Mouse (Mus musculus) heart, embryonic 14.5 days (tissue): ENCODE measurements around the gene Rasgrp3. TPM values are rescaled to one million over a fixed set of nuclear protein-coding genes. Genes with fewer than 3 reads are reported as not detected.

Experiments used
- ATAC-seq: fragments of 200-750 bp; cut with Nextera tagmentation; 2 replicates; pipeline ENCODE4 v1.8.0; 2017; ENCODE audit warnings: low read depth, moderate TSS enrichment; ENCODE audit not compliant: insufficient number of reproducible peaks, insufficient read depth, low FRiP score
- H3K27ac ChIP-seq, 2 experiments: fragments of 200-500 bp in 1 of 2; fragments of 300-500 bp in 1 of 2; sonication (generic) in 1 of 2; replicated peaks in 1 of 2; 2 replicates each; pipeline ENCODE4 v1.5.1; 2012 to 2014; ENCODE audit warnings: low read depth in 2 of 2, low read length in 2 of 2, control low read depth in 1 of 2, mild to moderate bottlenecking in 1 of 2, mixed read lengths in 1 of 2; ENCODE audit not compliant: control insufficient read depth in 1 of 2, insufficient read depth in 1 of 2
- H3K27me3 ChIP-seq: fragments of 300-500 bp; sonication (generic); 2 replicates; pipeline ENCODE4 v1.6.1; 2014; ENCODE audit warnings: mild to moderate bottlenecking, low read length, control low read depth; ENCODE audit not compliant: control insufficient read depth, insufficient read depth
- H3K36me3 ChIP-seq: fragments of 300-500 bp; sonication (generic); 2 replicates; pipeline ENCODE4 v1.6.1; 2014; ENCODE audit warnings: mild to moderate bottlenecking, control low read depth, low read length, mixed read lengths; ENCODE audit not compliant: control insufficient read depth, insufficient read depth
- H3K4me1 ChIP-seq, 2 experiments: fragments of 200-500 bp in 1 of 2; fragments of 300-500 bp in 1 of 2; sonication (generic) in 1 of 2; 2 replicates each; pipeline ENCODE4 v1.6.1; 2012 to 2014; ENCODE audit warnings: low read length in 2 of 2, control low read depth in 1 of 2, mixed read lengths in 1 of 2; ENCODE audit not compliant: control insufficient read depth in 2 of 2, insufficient read depth in 2 of 2
- H3K4me2 ChIP-seq: fragments of 300-500 bp; sonication (generic); 2 replicates; pipeline ENCODE4 v1.6.1; 2014; ENCODE audit warnings: mild to moderate bottlenecking, low read length
- H3K4me3 ChIP-seq, 2 experiments: fragments of 200-500 bp in 1 of 2; fragments of 300-500 bp in 1 of 2; sonication (generic) in 1 of 2; 2 replicates each; pipeline ENCODE4 v1.5.1; 2012 to 2014; ENCODE audit warnings: low read length in 2 of 2, mild to moderate bottlenecking in 2 of 2, control low read depth in 1 of 2, low read depth in 1 of 2, moderate library complexity in 1 of 2; ENCODE audit not compliant: control insufficient read depth in 1 of 2, insufficient read depth in 1 of 2
- H3K9ac ChIP-seq: fragments of 300-500 bp; sonication (generic); 2 replicates; pipeline ENCODE4 v1.6.1; 2014; ENCODE audit warnings: mild to moderate bottlenecking, low read length
- H3K9me3 ChIP-seq: fragments of 300-500 bp; sonication (generic); 2 replicates; pipeline ENCODE4 v1.6.1; 2016; ENCODE audit warnings: low read length, control low read depth; ENCODE audit not compliant: control insufficient read depth
- WGBS: fragments of 180-500 bp; shearing (Covaris S2); extraction: QIAGEN DNeasy Blood & Tissue Kit; methylation state at CpG from one replicate; pipeline ENCODE4 v1.1.7; 2014; 5-methylcytosine and 5-hydroxymethylcytosine counted together
- polyA plus RNA-seq: library from polyadenylated mRNA; unstranded; fragments of >200 nt; fragmentation: Nextera tagmentation; extraction: Ambion mirVana; gene quantifications from 2 replicates; pipeline ENCODE4 v1.2.1, GENCODE M21; 2014

The Rasgrp3 gene
- polyA plus RNA-seq, 1 experiment from 2014 or later = 24.3 TPM

- Histone ChIP-seq H3K9ac (no peak overlapping the region), H3K4me1 (peaks cover 6 to 8% of the 10 kb centered on the region in 2 experiments; a peak in 3 of 4 replicates), H3K27ac (peak overlapping the region; percentile 26 to 46; a peak in 3 of 4 replicates), H3K9me3 (no peaks in the 10 kb centered on the region), H3K36me3 (no peaks in the 10 kb centered on the region), H3K27me3 (no peaks in the 10 kb centered on the region), H3K4me2 (no peak overlapping the region), H3K4me3 (no peak overlapping the region)
- 64% methylated on average over 6 of the region's 6 CpGs for whole genome bisulfite sequencing
- ATAC-seq = peak; percentile 61; the same call in 1 of the 2 replicates
Measured at GRCm38 (mm10) chr17:75498241-75498651, 62.5 kb downstream of the Rasgrp3 start.

- Histone ChIP-seq H3K9ac (no peak overlapping the region), H3K27me3 (no peaks in the 10 kb centered on the region), H3K9me3 (no peaks in the 10 kb centered on the region), H3K4me3 (no peak overlapping the region), H3K4me2 (no peak overlapping the region), H3K36me3 (peaks cover 7% of the 10 kb centered on the region; the same call in 1 of the 2 replicates), H3K4me1 (peaks cover 4 to 6% of the 10 kb centered on the region in 2 experiments; a peak in 2 of 4 replicates), H3K27ac (no peak overlapping the region)
- ATAC-seq = no peak
- 72% methylated on average over 3 of the region's 3 CpGs for WGBS
Measured at GRCm38 (mm10) chr17:75503031-75503430, 67.3 kb downstream of the Rasgrp3 start.

- Histone ChIP-seq H3K36me3 (peaks cover 11% of the 10 kb centered on the region), H3K4me3 (no peak overlapping the region), H3K4me2 (no peak overlapping the region), H3K4me1 (no peaks in the 10 kb centered on the region), H3K9ac (no peak overlapping the region), H3K27ac (no peak overlapping the region), H3K9me3 (no peaks in the 10 kb centered on the region), H3K27me3 (no peaks in the 10 kb centered on the region)
- 86% methylated on average over 5 of the region's 5 CpGs for WGBS
- ATAC-seq = no peak
Measured at GRCm38 (mm10) chr17:75505053-75505452, 69.4 kb downstream of the Rasgrp3 start.

GRCm38 (mm10) chr17:75506097-75506675 lies 70.5 kb downstream of the Rasgrp3 start:
- no peaks in the 10 kb centered on the region for H3K27me3 ChIP-seq
- no peaks in the 10 kb centered on the region for H3K9me3 ChIP-seq
- H3K27ac ChIP-seq = no peak overlapping the region
- ATAC-seq = no peak
- H3K4me3 ChIP-seq = no peak overlapping the region
- peaks cover 13% of the 10 kb centered on the region for H3K36me3 ChIP-seq
- H3K4me2 ChIP-seq = no peak overlapping the region
- H3K4me1 ChIP-seq = no peaks in the 10 kb centered on the region
- 88% methylated on average over 10 of the region's 10 CpGs for WGBS
- no peak overlapping the region for H3K9ac ChIP-seq

- Histone ChIP-seq H3K9me3 (no peaks in the 10 kb centered on the region), H3K27me3 (no peaks in the 10 kb centered on the region), H3K4me2 (no peak overlapping the region), H3K36me3 (peaks cover 13% of the 10 kb centered on the region), H3K27ac (no peak overlapping the region), H3K9ac (no peak overlapping the region), H3K4me3 (no peak overlapping the region), H3K4me1 (no peaks in the 10 kb centered on the region)
- WGBS = 82% methylated on average over 10 of the region's 10 CpGs
- no peak for ATAC-seq
Measured at GRCm38 (mm10) chr17:75506708-75507641, 71.3 kb downstream of the Rasgrp3 start.

- ATAC-seq = no peak
- no peaks in the 10 kb centered on the region for H3K9me3 ChIP-seq
- WGBS = 90% methylated on average over 5 of the region's 5 CpGs
Measured at GRCm38 (mm10) chr17:75509257-75509656, 73.6 kb downstream of the Rasgrp3 start.

GRCm38 (mm10) chr17:75516591-75516990 lies 80.9 kb downstream of the Rasgrp3 start:
- H3K4me3 ChIP-seq = no peak overlapping the region
- peaks cover 4 to 9% of the 10 kb centered on the region in 2 experiments; a peak in 2 of 4 replicates for H3K4me1 ChIP-seq
- H3K36me3 ChIP-seq = no peaks in the 10 kb centered on the region
- no peaks in the 10 kb centered on the region for H3K9me3 ChIP-seq
- ATAC-seq = no peak
- H3K27ac ChIP-seq = no peak overlapping the region
- H3K9ac ChIP-seq = no peak overlapping the region
- WGBS = 34% methylated on average over 4 of the region's 4 CpGs
- no peaks in the 10 kb centered on the region for H3K27me3 ChIP-seq
- no peak overlapping the region for H3K4me2 ChIP-seq

More at GRCm38 (mm10) chr17:75509257-75509656, 73.6 kb downstream of the Rasgrp3 start:
- H3K9ac ChIP-seq = no peak overlapping the region
- H3K27me3 ChIP-seq = no peaks in the 10 kb centered on the region
- no peak overlapping the region for H3K4me2 ChIP-seq
- no peak overlapping the region for H3K4me3 ChIP-seq
- H3K27ac ChIP-seq = no peak overlapping the region
- no peaks in the 10 kb centered on the region for H3K4me1 ChIP-seq
- H3K36me3 ChIP-seq = peaks cover 13% of the 10 kb centered on the region
